Mouse (Mus musculus): ENCODE measurements around the gene Kir3dl1.
"Not testable (repeated sequence)": the region's sequence is repeated elsewhere in the genome, so short reads cannot be mapped to it uniquely, and the experiment has no call there.

Kir3dl1 gene

DNA sequence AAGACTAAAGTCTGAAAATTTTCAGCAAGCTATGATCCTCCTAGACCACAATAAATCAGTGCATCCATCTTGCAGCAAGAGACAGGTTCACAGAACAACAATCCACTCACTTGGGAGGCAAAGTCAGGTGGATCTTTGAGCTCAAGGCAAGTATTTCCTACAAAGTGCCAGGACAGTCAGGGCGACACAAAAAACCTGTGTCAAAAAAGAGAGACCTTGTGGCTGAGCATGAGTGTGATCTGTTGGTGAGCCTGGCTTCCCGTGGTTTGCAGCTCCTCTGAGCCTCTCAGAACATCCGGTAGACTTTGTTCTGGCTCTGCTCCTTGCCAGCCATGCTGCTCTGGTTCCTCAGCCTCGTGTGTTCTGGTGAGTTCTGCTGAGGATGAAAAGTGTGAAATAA is at the start of gene Kir3dl1:
Kir3dl1 (plus strand) TSS at position 301 of the 400 bp plus-strand sequence.
- not testable (repeated sequence) for DNase-seq

DNA sequence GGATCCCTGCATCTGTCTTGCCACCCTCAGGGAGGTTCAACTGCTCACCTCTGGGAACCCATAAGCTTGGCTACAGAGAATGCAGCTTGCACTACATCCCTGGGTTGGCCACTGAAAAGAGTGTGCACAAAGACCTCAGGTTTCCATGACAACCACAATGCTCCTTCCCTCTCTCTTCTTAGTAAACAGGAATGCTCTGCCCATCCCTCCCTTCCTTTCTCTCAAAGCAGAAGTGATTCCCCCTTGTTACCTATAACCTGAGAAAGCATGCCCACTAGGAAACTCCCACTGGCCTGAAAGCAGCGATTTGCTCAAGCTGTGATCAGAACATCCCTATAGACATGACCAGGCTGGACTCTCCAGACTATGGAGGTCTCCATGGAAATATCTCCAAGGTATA is 26.2 kb downstream of the Kir3dl1 start, which contains the start of gene Kir3dl2:
Kir3dl2 (minus strand) TSS at position 101 of the 400 bp plus-strand sequence.
- not testable (repeated sequence) for DNase-seq

DNA sequence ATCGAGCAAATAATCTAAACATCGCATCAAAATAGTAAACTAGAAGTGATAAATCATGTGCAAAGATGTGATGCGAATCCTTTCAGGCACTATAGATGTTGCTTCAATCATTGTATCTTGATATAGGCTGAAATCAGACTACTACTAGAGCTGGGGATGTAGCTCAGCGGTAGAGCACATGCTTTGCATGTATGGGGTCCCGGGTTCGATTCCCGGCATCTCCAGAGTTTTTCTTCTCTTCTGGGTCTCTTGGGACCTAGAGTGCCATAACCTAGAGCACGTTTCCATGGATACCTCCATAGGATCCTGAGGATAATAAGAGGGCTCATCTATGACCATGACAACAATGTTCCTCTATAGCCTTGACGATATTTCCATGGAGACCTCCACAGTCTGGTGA is 51.3 kb downstream of the Kir3dl1 start:
- DNase-seq, result not testable (repeated sequence)

Measured in thymus, postnatal 36 days (tissue).